Mouse (Mus musculus) liver, embryonic 13.5 days (tissue): ENCODE measurements around the gene Gpr89. TPM values are rescaled to one million over a fixed set of nuclear protein-coding genes. Genes with fewer than 3 reads are reported as not detected.

Experiments
- ATAC-seq: fragments of 200-750 bp; cut with Nextera tagmentation; 2 replicates; pipeline ENCODE4 v1.8.0; 2017; ENCODE audit warnings: low read depth, mild to moderate bottlenecking, moderate number of reproducible peaks, moderate library complexity
- DNase-seq: peaks from one replicate; pipeline ENCODE4 v3.0.0; 2022
- H3K27ac ChIP-seq: fragments of 300-500 bp; sonication (generic); 2 replicates; pipeline ENCODE4 v1.5.1; 2015; ENCODE audit warnings: moderate library complexity, mild to moderate bottlenecking, inconsistent platforms
- H3K27me3 ChIP-seq: fragments of 300-500 bp; sonication (generic); 2 replicates; pipeline ENCODE4 v1.6.1; 2015; ENCODE audit warnings: mild to moderate bottlenecking, inconsistent platforms
- H3K36me3 ChIP-seq: fragments of 300-500 bp; sonication (generic); 2 replicates; pipeline ENCODE4 v1.6.1; 2015; ENCODE audit warnings: mild to moderate bottlenecking, inconsistent platforms
- H3K4me1 ChIP-seq: fragments of 300-500 bp; sonication (generic); replicated peaks from 2 replicates; pipeline ENCODE4 v1.6.1; 2015; ENCODE audit warnings: inconsistent platforms
- H3K4me2 ChIP-seq: fragments of 300-500 bp; sonication (generic); 2 replicates; pipeline ENCODE4 v1.6.1; 2015; ENCODE audit warnings: inconsistent platforms, mild to moderate bottlenecking, moderate library complexity
- H3K4me3 ChIP-seq: fragments of 300-500 bp; sonication (generic); replicated peaks from 2 replicates; pipeline ENCODE4 v1.5.1; 2015; ENCODE audit warnings: mild to moderate bottlenecking, inconsistent platforms
- H3K9ac ChIP-seq: fragments of 300-500 bp; sonication (generic); 2 replicates; pipeline ENCODE4 v1.6.1; 2015; ENCODE audit warnings: mild to moderate bottlenecking, inconsistent platforms
- H3K9me3 ChIP-seq: fragments of 300-500 bp; sonication (generic); replicated peaks from 2 replicates; pipeline ENCODE4 v1.6.1; 2016; ENCODE audit warnings: inconsistent platforms
- WGBS: fragments of 180-500 bp; shearing (Covaris S2); methylation state at CpG from one replicate; pipeline ENCODE4 v1.1.7; 2015; ENCODE audit not compliant: insufficient replicate concordance; 5-methylcytosine and 5-hydroxymethylcytosine counted together
- polyA plus RNA-seq: library from polyadenylated mRNA; unstranded; fragments of >200 nt; fragmentation: Nextera tagmentation; extraction: Ambion mirVana; gene quantifications from 2 replicates; pipeline ENCODE4 v1.2.1, GENCODE M21; 2015

The Gpr89 gene
- polyA plus RNA-seq, 1 experiment from 2014 or later, result 31.0 TPM

- Histone ChIP-seq H3K9ac (peak within 1 kb of the TSS; percentile 91), H3K36me3 (no peaks in the 10 kb centered on the region), H3K4me2 (peak within 1 kb of the TSS; percentile 91), H3K4me1 (peaks cover 33% of the 10 kb centered on the region), H3K9me3 (no peaks in the 10 kb centered on the region), H3K27me3 (0 out of 2 replicates have a peak, but pooled peaks cover 7% of the 10 kb centered on the region), H3K27ac (peak within 1 kb of the TSS; percentile 57), H3K4me3 (peak within 1 kb of the TSS; percentile 91)
- WGBS, result 12% methylated on average over 14 of the region's 14 CpGs
- DNase-seq (no peak), ATAC-seq (0 out of 2 replicates have a peak, but pooled peaks have one; percentile 5)
Measured at GRCm38 (mm10) chr3:96904393-96904792, 753 bp downstream of the Gpr89 start, which contains the start of gene Gja5. Gene Gja5, plus strand, starts transcription at chr3:96904693.

- no peaks in the 10 kb centered on the region for H3K9me3 ChIP-seq
- no peak overlapping the region for H3K4me3 ChIP-seq
- H3K27me3 ChIP-seq, result 0 out of 2 replicates have a peak, but pooled peaks cover 4% of the 10 kb centered on the region
- ATAC-seq (no peak), DNase-seq (no peak)
- H3K27ac ChIP-seq, result no peak overlapping the region
- H3K9ac ChIP-seq, result no peak overlapping the region
- peaks cover 7% of the 10 kb centered on the region for H3K36me3 ChIP-seq
- peak overlapping the region; percentile 12; the same call in 1 of the 2 replicates for H3K4me2 ChIP-seq
- WGBS, result 70% methylated on average over 4 of the region's 4 CpGs
- H3K4me1 ChIP-seq, result peaks cover 33% of the 10 kb centered on the region
Measured at GRCm38 (mm10) chr3:96902336-96902999, 2.7 kb downstream of the Gpr89 start.

- no peak overlapping the region for H3K4me2 ChIP-seq
- peaks cover 72% of the 10 kb centered on the region for H3K36me3 ChIP-seq
- ATAC-seq, result no peak
- H3K4me1 ChIP-seq, result no peaks in the 10 kb centered on the region
- no peaks in the 10 kb centered on the region for H3K27me3 ChIP-seq
- no peak overlapping the region for H3K4me3 ChIP-seq
- no peak for DNase-seq
- no peak overlapping the region for H3K9ac ChIP-seq
- H3K9me3 ChIP-seq, result no peaks in the 10 kb centered on the region
- H3K27ac ChIP-seq, result no peak overlapping the region
- WGBS, result 89% methylated on average over 7 of the region's 7 CpGs
Measured at GRCm38 (mm10) chr3:96883690-96884089, 21.5 kb downstream of the Gpr89 start.

DNA sequence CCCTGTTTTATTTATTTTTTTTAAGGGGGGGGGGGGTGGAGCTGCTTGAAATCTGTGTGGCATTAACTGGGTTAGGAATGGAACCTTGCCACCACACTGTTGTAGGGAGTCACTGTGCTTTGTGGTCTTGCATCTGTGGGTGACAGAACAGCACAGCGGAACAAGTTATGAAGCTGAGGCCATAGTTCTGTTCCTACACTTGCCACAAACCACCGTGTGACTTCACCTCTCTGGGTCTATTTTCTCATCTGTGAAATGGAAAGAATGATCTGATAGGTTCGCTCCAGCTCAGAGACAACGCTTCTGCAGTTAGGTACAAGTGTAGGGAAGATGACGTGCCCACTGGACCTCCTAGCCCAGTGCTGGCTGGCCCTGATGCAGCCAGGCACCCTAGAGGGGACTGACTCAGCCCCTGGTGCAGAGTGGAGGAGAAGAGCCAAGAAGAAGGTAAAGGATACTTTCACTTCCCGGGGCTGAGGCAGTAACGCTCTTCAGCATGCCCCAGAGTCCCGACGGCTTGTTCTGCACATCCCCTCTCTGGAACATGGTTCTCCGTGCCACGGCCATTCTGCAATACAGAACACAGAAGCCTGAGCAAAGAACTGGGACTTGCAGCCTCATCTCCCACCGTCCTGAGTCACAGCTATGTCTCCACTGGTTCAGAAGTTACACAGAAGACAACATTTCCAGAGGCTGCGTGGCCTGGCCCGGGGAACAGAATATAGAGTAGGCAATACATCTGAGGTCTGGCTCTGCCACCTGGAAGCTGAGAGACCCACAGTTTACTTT is 22.9 kb downstream of the Gpr89 start:
- Histone ChIP-seq H3K36me3 (peaks cover 71% of the 10 kb centered on the region), H3K9ac (no peak overlapping the region), H3K4me1 (no peaks in the 10 kb centered on the region), H3K4me2 (no peak overlapping the region), H3K9me3 (no peaks in the 10 kb centered on the region), H3K27me3 (no peaks in the 10 kb centered on the region), H3K27ac (no peak overlapping the region), H3K4me3 (no peak overlapping the region)
- no peak for ATAC-seq
- WGBS, result 79% methylated on average over 14 of the region's 14 CpGs
- DNase-seq, result no peak

GRCm38 (mm10) chr3:96881557-96881956 is 23.6 kb downstream of the Gpr89 start:
- Histone ChIP-seq H3K27ac (no peak overlapping the region), H3K4me1 (no peaks in the 10 kb centered on the region), H3K4me2 (no peak overlapping the region), H3K36me3 (peaks cover 65% of the 10 kb centered on the region), H3K27me3 (no peaks in the 10 kb centered on the region), H3K4me3 (no peak overlapping the region), H3K9me3 (no peaks in the 10 kb centered on the region), H3K9ac (no peak overlapping the region)
- ATAC-seq (no peak), DNase-seq (no peak)
- WGBS, result 77% methylated on average over 6 of the region's 6 CpGs

DNA sequence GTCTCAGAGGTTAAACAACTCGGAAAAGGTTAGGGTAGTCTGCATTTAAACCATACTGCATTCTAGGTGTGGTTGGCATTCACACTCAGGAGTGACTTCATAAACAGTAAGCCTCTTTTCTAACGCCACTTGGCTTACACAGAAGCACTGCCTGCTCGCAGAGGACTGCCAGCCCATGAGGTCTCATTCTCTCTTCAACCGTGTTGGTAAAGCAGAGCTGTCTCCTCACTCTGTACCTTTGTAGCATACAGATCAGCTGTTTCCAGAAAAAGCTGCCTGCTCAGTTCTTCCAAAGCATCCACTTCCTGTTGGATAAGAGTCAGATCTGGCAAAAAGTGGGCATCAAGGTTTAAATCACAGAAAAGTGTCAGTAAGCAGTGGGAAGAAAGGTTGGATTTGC is 24.8 kb downstream of the Gpr89 start:
- Histone ChIP-seq H3K9ac (no peak overlapping the region), H3K4me3 (no peak overlapping the region), H3K27ac (no peak overlapping the region), H3K27me3 (no peaks in the 10 kb centered on the region), H3K4me1 (no peaks in the 10 kb centered on the region), H3K4me2 (no peak overlapping the region), H3K36me3 (peaks cover 64% of the 10 kb centered on the region), H3K9me3 (no peaks in the 10 kb centered on the region)
- ATAC-seq, result no peak
- no peak for DNase-seq
- WGBS, result 82% methylated on average over 4 of the region's 4 CpGs

- 81% methylated on average over 9 of the region's 9 CpGs for WGBS
- Histone ChIP-seq H3K4me2 (no peak overlapping the region), H3K9me3 (no peaks in the 10 kb centered on the region), H3K27ac (no peak overlapping the region), H3K4me3 (no peak overlapping the region), H3K4me1 (no peaks in the 10 kb centered on the region), H3K27me3 (no peaks in the 10 kb centered on the region), H3K36me3 (peaks cover 72% of the 10 kb centered on the region), H3K9ac (no peak overlapping the region)
- DNase-seq (no peak), ATAC-seq (no peak)
Measured at GRCm38 (mm10) chr3:96879536-96879935, 25.6 kb downstream of the Gpr89 start.

DNA sequence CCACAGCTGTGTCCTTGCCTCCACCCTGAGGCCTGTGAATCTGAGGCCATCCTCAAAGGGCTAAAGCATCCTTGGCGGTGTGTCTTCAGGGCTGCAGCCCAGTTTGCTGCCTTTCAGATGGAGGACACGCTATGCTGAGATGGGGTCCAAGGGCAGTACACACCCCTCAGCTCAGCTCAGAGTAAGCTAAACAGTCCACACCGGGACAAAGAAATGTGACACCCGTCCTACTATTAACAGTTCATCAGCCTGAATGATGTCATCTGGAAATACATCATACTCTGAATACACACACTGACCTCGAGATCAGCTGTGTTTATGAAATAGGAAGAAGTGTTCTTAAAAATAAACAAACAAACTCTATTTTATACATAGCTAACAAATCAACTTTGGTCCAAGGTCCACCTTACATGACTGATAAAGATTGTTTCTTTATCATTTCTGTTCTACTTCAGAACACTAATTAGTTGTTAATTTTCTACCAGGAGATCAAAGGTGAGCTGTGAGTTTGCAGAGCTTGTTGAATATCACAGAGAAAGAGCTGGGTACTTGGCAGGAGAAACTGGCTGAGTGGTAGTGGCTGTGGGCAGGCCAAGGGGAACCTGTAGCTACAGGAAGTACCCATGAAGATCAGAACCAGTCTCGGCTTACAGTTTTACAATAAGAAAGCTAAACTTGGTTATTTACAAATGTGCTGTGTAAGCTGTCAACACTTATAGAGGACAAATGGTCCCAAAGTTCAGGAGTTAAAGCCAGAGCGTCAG is 30.2 kb downstream of the Gpr89 start:
- 76% methylated on average over 7 of the region's 7 CpGs for WGBS
- no peak for ATAC-seq

GRCm38 (mm10) chr3:96872501-96872900 is 32.6 kb downstream of the Gpr89 start:
- H3K36me3 ChIP-seq, result peaks cover 80% of the 10 kb centered on the region
- no peak overlapping the region for H3K27ac ChIP-seq
- no peak for DNase-seq
- no peaks in the 10 kb centered on the region for H3K9me3 ChIP-seq
- no peaks in the 10 kb centered on the region for H3K27me3 ChIP-seq
- ATAC-seq, result no peak
- WGBS, result 82% methylated on average over 8 of the region's 8 CpGs
- no peak overlapping the region for H3K9ac ChIP-seq
- H3K4me3 ChIP-seq, result no peak overlapping the region
- no peak overlapping the region for H3K4me2 ChIP-seq
- no peaks in the 10 kb centered on the region for H3K4me1 ChIP-seq

More for the DNA sequence above, 30.2 kb downstream of the Gpr89 start:
- H3K36me3 ChIP-seq, result peaks cover 79% of the 10 kb centered on the region
- no peak overlapping the region for H3K4me2 ChIP-seq
- H3K27me3 ChIP-seq, result no peaks in the 10 kb centered on the region
- no peak overlapping the region for H3K27ac ChIP-seq
- no peak overlapping the region for H3K4me3 ChIP-seq
- DNase-seq, result no peak
- no peaks in the 10 kb centered on the region for H3K9me3 ChIP-seq
- no peaks in the 10 kb centered on the region for H3K4me1 ChIP-seq
- no peak overlapping the region for H3K9ac ChIP-seq

GRCm38 (mm10) chr3:96871070-96871469 is 34.1 kb downstream of the Gpr89 start:
- Histone ChIP-seq H3K36me3 (peaks cover 78% of the 10 kb centered on the region), H3K9ac (no peak overlapping the region), H3K9me3 (no peaks in the 10 kb centered on the region), H3K4me1 (no peaks in the 10 kb centered on the region), H3K4me3 (no peak overlapping the region), H3K27me3 (no peaks in the 10 kb centered on the region), H3K27ac (no peak overlapping the region), H3K4me2 (no peak overlapping the region)
- DNase-seq, result no peak
- ATAC-seq, result no peak
- WGBS, result 75% methylated on average over 8 of the region's 8 CpGs

- Histone ChIP-seq H3K4me3 (no peak overlapping the region), H3K9me3 (no peaks in the 10 kb centered on the region), H3K27ac (no peak overlapping the region), H3K4me1 (no peaks in the 10 kb centered on the region), H3K27me3 (no peaks in the 10 kb centered on the region), H3K9ac (no peak overlapping the region), H3K4me2 (no peak overlapping the region), H3K36me3 (peaks cover 72% of the 10 kb centered on the region)
- WGBS, result 73% methylated on average over 2 of the region's 2 CpGs
- ATAC-seq (no peak), DNase-seq (no peak)
Measured at GRCm38 (mm10) chr3:96870270-96870669, 34.9 kb downstream of the Gpr89 start.
